Mouse (Mus musculus) CD8-positive naive resting alpha-beta T cell, adult 2 months (primary cell): ENCODE measurements at regions not wholly inside any gene's neighbourhood (a gene's known extent, or its start where the extent isn't known, plus 50 kb on each side); places are given as distances from the start of the nearest gene placed in this dataset.

ENCODE experiments used
- DNase-seq, 2 experiments: peaks; one replicate each; pipeline ENCODE4 v3.0.0; 2022; ENCODE audit warnings: low read depth in 2 of 2, low spot score in 2 of 2

DNA sequence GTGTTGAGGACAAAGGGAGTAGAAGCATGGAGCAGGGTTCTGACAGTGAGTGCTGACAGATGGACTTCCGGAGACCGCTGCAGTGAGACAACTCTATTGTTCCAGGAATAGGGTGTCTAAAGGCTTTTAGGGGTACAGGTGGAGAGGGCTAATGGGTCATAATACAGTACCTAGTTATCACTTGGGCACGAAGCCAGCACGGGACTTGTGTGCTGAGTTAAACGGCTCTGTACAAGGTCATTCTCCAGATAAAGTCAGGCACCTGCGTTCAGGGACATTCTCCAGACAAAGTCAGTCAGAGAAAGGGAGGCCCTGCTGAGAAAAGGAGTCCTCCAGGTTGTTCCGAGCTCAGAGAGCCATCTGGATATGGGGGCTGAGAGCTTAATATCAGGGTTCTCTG lies 60.2 kb upstream of the Itga6 start:
- DNase-seq: no peak

DNA sequence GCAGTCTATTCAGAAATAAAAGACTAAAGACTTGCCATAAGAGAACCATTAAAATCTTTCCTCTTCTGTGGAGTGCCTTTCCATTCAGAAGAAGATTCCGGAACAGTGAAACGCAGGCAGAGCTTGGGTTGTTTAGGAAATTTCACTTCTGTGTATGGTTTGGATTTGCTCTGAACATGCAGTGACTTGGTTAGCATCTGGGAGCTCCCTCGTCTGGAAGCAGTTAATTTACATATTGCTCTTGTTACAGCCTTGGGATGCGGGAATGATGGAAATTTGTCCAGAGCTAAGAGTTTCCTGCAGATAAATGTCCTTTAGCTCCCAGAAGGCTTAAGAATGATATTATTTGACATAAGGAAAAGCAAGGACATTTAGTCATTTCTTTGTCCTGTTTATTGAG lies 56.4 kb upstream of the Itga6 start:
- no peak for DNase-seq

DNA sequence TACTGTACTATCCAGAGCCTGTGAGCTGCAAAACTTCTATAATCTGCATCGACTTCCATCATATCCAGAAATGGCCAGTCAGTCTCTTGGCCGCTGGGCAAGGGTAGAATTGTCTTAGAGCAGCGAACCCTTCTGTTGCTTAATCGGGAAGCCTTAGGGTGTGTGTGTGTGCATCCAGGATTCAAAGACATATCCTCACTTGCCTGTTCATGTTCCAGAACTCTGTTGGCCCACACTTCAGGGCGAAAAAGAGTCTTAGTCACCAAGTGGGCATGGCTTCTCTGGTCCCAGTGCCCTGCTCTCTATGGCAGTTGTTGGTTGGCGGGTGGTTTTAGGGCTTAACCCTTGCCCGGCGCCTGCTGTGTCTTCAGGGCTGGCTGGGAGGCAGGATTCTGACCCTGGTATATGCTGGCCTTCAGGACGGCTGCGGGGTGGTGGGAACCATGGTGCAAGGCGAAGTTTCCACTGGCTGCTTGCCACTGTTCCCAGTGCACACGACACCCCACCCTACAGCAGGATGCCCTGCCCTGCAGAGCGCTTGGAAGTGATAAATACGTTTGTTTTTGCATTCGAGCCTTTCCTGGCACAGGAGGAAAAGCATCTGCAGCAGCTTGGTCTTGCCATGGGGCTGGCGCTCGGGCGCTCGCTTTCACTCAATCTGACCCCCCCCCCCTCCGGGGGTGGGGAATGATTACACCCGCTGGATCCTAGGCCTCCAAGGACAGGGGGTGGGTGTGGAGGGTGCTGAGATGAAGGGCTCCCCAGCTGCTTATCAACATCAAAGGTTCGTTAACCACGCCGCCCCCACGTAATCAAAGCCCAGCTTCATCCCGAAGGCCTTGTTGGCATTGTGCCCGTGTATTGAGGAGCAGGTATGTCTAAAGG lies 54.9 kb upstream of the Itga6 start:
- DNase-seq: no peak

DNA sequence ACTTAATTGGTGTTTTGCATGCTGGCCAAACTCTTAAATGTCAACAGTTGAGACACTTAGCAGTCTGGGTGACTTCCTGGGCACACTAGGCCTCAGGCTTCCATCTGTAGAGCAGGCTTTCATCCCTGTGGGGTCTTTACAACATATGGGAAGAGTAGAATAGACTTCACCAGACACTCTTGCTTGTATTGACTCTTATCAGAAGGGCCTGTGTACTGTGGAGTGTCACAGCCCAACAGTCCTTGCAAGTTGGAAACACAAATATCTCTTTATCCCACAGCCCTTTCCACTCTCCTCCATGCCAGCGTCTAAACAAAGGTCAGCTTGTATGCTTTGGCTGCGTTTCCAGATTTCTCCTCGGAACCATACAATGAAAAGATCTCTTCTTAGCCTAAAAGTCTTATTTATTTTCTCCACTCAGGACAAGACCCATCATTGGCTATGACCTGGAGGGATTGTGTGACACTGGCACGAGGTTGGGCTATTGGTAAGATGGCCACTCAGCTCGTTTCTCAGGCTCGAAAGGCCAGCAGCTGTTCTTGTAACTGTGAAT lies 50.6 kb upstream of the Itga6 start:
- no peak for DNase-seq
